Comparison of ENCODE assay signal across 8 mouse cellular contexts in genomic region chr14:16366174-16366889, GRCm38 (mm10). TPM values are rescaled to one million over a fixed set of nuclear protein-coding genes. Genes with fewer than 3 reads are reported as not detected.
DNase-seq lines count a peak whose midpoint lies in the region; ATAC-seq and TF ChIP-seq lines count a peak whose summit lies in the region.

No protein-coding gene starts in this region.

- 2% methylated on average over 16 of the region's 16 CpGs for WGBS in lung, postnatal 0 days
- whole genome bisulfite sequencing in hindbrain, embryonic 12.5 days: 18% methylated on average over 16 of the region's 16 CpGs

- no peaks in the 10 kb centered on the region for H3K9me3 ChIP-seq in lung, postnatal 0 days (ENCODE audit: low read length)
- no peaks in the 10 kb centered on the region for H3K9me3 ChIP-seq in hindbrain, embryonic 12.5 days (replicated peaks)

- intact Hi-C loops in left cerebral cortex, postnatal 4 days (cut with DNase I): loop anchor here (10.0 kb wide), 1 partner anchor 122 kb away; the partner anchor contains the start of genes Ngly1 and Oxsm

- H3K36me3 ChIP-seq in lung, postnatal 0 days (ENCODE audit: insufficient read depth, low read length): no peaks in the 10 kb centered on the region
- no peaks in the 10 kb centered on the region for H3K36me3 ChIP-seq in hindbrain, embryonic 12.5 days

- TF ChIP-seq CTCF in lung, postnatal 0 days (IDR thresholded peaks at IDR 0.05): no peak

- DNase-seq in lung, postnatal 0 days (ENCODE audit: low spot score): no peak
- no peak for DNase-seq in lung, postnatal 25 days (ENCODE audit: low spot score)
- DNase-seq in mesoderm, embryonic 11.5 days (ENCODE audit: low read depth, low spot score): peak; percentile 53
- DNase-seq in left cerebral cortex, postnatal 4 days: no peak
- DNase-seq in T-cell, adult 2 months (ENCODE audit: low spot score): no peak
- no peak for DNase-seq in layer of hippocampus, adult 9-10 months (ENCODE audit: low spot score)

- H3K4me3 ChIP-seq in lung, postnatal 0 days (ENCODE audit: low read depth, low read length): peak overlapping the region; percentile 95
- H3K4me3 ChIP-seq in hindbrain, embryonic 12.5 days: peak overlapping the region; percentile 79

- peak overlapping the region; percentile 85 for H3K4me2 ChIP-seq in lung, postnatal 0 days (replicated peaks; ENCODE audit: low read depth, low read length)
- H3K4me2 ChIP-seq in hindbrain, embryonic 12.5 days (replicated peaks): peak overlapping the region; percentile 64

- peak overlapping the region; percentile 98 for H3K9ac ChIP-seq in lung, postnatal 0 days (replicated peaks; ENCODE audit: low read depth)
- H3K9ac ChIP-seq in hindbrain, embryonic 12.5 days: peak overlapping the region; percentile 97

- peak overlapping the region; percentile 100 for H3K27ac ChIP-seq in lung, postnatal 0 days (ENCODE audit: low read length)
- peak overlapping the region; percentile 99 for H3K27ac ChIP-seq in hindbrain, embryonic 12.5 days

- no peak for TF ChIP-seq EP300 in lung, postnatal 0 days (IDR thresholded peaks at IDR 0.05)

- H3K4me1 ChIP-seq in lung, postnatal 0 days (ENCODE audit: insufficient read depth, low read depth, low read length): peaks cover 8% of the 10 kb centered on the region; the same call in 1 of the 2 replicates
- H3K4me1 ChIP-seq in hindbrain, embryonic 12.5 days: peaks cover 17% of the 10 kb centered on the region

- no peak for ATAC-seq in lung, postnatal 0 days
- peak; percentile 5; the same call in 1 of the 2 replicates for ATAC-seq in common myeloid progenitor, adult 5-6 weeks (replicated peaks; ENCODE audit: low read depth, poor library complexity, severe bottlenecking)
- ATAC-seq in hindbrain, embryonic 12.5 days (ENCODE audit: low FRiP score): peak; percentile 1; the same call in 1 of the 2 replicates

- no peaks in the 10 kb centered on the region for H3K27me3 ChIP-seq in lung, postnatal 0 days (replicated peaks; ENCODE audit: insufficient read depth, low read length)
- no peaks in the 10 kb centered on the region for H3K27me3 ChIP-seq in hindbrain, embryonic 12.5 days

RNA-seq across cellular contexts. Expression of gene Top2b, which starts 1.4 kb away (rescaled TPM):
- 26.3 and 29.5 TPM in 2 replicates for polyA plus RNA-seq in lung, postnatal 0 days (2015; fragmentation: Nextera tagmentation; extraction: Ambion mirVana)
- 245 and 306 TPM in 2 replicates for total RNA-seq in common myeloid progenitor, adult 5-6 weeks (2017)
- 176 and 181 TPM in 2 replicates for polyA plus RNA-seq in hindbrain, embryonic 12.5 days (2016; fragmentation: Nextera tagmentation; extraction: Ambion mirVana)
- total RNA-seq in left cerebral cortex, postnatal 4 days (2021): 100 to 1,000 TPM; 220 to 249 TPM
